Mouse (Mus musculus) mouse embryonic stem cell (cell line): ENCODE measurements around the gene Lrrc61.

ENCODE experiments used
- in situ Hi-C, 2 experiments: fragments of 300-500 bp; cut with MboI; formaldehyde crosslinking; loops; 1 replicate in 1 of 2; 3 replicates in 1 of 2; pipeline ENCODE4 v1.14.3; 2019 to 2020; ENCODE audit warnings: low sequenced_read_pairs in 2 of 2, low pct_unique_long_range_greater_than_20kb in 1 of 2, mixed read lengths in 1 of 2; ENCODE audit not compliant: unreplicated experiment in 1 of 2

The Lrrc61 gene

GRCm38 (mm10) chr6:48542631-48543030 lies 12.0 kb upstream of the Lrrc61 start:
- in situ Hi-C loops = loop anchor here in 1 of 2 experiments (10.0 kb wide), 1 partner anchor 92 kb away; no protein-coding TSS in a partner anchor

DNA sequence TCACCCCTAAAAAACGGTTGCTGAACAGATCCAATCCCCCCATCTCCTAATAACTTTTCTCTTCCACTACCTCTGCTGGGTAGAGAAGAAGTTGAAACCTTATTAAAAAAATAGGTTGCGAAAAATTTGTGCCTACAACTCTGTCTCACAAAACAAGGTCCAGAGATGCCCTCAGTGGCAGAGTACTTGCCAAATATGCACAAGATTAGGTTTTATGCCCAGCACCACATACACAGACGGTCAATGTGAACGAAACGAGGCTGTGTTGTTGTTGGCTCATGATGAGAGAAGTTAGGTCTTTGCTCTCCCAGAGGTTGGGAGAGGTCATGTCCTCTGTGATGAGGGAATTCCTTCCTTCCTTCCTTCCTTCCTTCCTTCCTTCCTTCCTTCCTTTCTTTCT lies 9.3 kb upstream of the Lrrc61 start:
- in situ Hi-C loops = loop anchor here in 1 of 2 experiments (10.0 kb wide), 1 partner anchor 90 kb away; no protein-coding TSS in a partner anchor

DNA sequence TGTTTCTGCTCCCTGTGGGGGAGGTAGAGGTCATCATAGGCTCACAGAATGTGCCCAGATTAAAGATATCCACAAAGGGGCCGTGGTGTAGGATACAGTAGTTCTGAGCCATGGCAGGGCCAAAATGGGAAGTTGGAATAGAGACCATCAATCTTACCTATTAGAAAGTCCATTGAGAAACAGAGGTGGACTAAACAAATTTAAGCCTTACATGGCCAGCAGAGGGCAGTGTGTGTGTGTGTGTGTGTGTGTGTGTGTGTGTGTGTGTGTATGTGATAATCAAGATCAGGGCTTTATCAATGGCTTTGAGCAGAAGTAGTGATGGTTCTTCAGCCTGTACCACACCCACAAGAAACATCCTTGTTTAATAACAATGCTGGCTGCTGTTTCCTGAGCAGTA lies 8.3 kb upstream of the Lrrc61 start:
- in situ Hi-C loops = loop anchor here in 1 of 2 experiments (10.0 kb wide), 1 partner anchor 89 kb away; no protein-coding TSS in a partner anchor

DNA sequence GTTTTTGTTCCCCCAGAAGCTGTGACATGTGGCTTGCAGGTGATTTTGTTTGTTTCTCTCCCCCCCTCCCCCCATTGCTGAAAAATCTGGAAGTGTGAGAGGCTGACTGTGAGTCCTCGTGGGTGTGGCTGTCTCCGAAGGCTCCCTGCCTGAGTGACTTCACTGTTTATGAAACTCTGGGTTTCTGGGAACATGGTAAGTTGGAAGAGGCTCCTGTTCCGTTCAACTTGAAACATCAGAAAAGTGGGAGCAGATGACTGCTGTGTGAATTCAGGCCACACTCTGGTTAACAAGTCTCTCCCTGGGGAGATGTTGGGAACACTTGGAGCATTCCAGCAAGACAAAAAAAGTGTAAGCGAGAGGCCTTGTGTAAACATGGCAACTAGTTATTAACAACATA lies 7.7 kb upstream of the Lrrc61 start:
- in situ Hi-C loops = loop anchor here in 1 of 2 experiments (10.0 kb wide), 1 partner anchor 88 kb away; no protein-coding TSS in a partner anchor

GRCm38 (mm10) chr6:48548314-48548713 lies 6.3 kb upstream of the Lrrc61 start:
- in situ Hi-C loops = loop anchor here in 1 of 2 experiments (10.0 kb wide), 1 partner anchor 86 kb away; no protein-coding TSS in a partner anchor

DNA sequence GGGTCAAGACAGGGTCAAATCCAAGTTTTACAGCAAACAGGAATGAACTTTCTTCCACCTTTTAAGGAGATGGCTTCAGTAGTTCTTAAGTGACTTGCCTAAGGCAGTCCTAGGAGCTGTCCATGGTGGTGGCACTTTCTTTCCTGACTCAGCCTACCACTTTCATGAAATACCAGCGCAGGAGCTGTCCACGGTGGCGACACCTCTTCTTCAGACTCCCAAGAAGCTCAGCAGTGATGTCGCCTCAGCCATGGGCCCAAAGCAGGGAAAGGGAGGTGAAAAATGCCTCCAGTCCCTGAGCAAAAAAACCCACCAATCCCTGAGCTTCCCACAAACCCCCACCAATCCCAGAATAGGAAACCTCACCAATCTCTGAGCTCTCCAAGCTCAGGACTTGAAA lies 1.7 kb upstream of the Lrrc61 start:
- in situ Hi-C loops = no loop called here

DNA sequence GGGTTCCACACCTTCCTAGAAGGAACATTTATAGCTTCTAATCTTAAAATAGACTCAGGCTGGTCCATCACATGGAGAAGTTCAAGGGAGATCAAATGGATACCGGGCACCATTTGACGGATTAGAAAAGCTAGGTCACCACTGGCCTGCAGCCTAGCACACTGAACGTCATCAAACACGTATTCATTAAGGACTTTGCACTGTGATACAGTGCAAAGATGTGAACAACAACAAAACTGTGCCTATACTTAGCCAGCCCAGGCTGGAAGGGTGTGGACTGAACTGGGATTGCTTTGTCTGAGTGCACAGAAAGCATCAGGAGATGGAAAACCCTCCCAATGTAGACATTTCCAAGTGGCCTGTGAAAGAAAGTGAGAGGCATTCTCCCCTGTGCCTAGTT lies 777 bp upstream of the Lrrc61 start:
- in situ Hi-C loops = no loop called here

DNA sequence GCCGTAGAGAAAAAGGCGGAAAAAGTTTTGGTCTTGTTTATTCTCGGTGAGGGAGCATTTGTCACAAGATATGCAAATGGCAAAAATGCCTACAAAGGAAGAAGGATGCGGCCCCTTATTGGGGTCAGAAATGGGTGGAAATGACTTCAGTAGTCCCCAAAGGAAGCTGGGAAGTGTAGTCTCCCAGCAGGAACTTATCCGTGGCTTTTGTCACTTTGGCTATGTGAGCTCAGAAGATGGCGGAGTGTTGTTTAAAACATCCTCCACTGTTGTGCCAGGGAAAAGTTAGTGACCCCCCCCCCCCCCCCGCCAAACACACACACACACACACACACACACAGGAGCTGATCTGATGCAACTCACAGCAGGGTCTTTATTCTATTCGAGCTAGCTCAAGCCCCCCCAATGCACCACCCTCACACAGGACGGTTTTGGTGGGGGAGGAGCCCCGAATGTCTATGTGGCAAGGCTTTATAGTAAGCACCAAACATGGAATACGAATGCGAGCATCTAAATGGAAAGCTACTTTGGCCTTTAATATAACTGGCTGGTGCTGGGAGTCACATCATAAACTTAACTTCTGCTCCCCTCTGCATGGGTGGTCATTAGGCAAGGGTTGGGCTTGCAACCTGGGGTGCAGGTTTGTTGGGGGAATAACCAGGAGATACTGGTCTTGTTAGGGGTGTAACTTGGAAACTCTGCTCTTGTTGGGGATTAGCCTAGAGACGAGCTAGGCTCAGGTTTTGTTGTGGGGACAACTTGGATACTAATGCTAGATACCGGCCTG lies 701 bp downstream of the Lrrc61 start:
- in situ Hi-C loops = no loop called here

DNA sequence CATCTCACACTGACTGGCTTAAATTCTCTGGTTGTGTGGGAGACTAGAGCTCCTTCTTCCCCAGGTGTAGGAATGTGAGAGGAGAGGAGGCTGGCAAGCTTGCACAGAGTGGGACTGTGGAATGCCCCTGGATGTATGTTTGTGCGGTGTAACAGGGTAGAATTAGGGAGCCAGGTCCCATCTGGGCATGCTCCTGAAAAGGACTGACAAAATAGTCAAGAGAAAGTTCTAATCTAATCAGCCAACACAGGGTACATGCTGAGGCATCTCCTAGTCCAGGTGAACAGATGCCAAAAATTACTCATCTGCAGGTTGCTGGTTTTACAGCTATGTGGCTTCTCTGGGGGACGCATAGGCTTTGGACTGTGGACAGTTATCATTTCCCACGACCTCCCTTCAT lies 1.4 kb downstream of the Lrrc61 start:
- in situ Hi-C loops = no loop called here

- in situ Hi-C loops = no loop called here
Measured at GRCm38 (mm10) chr6:48565693-48566310, 11.2 kb downstream of the Lrrc61 start.

DNA sequence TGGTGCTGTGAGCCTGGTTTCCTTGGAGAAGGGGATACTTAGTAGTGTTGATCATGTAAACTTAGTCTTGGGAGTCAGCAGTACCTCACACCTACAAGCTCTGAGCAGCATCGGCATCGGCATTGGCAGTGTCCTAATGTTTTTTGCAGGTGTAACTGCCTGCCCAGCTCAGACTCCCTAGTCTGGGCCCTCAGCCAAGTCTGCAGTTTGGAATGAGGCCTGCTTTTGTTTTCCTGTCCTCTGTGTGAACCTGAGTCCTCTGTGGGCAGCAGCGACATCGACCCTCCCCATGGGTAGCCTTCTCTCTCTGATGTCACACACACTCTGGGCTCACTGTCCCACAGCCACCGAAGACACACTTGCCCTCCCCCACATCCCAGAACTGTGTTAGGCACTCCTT lies 11.7 kb downstream of the Lrrc61 start:
- in situ Hi-C loops = no loop called here

- in situ Hi-C loops = no loop called here
Measured at GRCm38 (mm10) chr6:48568036-48568984, 13.7 kb downstream of the Lrrc61 start.

DNA sequence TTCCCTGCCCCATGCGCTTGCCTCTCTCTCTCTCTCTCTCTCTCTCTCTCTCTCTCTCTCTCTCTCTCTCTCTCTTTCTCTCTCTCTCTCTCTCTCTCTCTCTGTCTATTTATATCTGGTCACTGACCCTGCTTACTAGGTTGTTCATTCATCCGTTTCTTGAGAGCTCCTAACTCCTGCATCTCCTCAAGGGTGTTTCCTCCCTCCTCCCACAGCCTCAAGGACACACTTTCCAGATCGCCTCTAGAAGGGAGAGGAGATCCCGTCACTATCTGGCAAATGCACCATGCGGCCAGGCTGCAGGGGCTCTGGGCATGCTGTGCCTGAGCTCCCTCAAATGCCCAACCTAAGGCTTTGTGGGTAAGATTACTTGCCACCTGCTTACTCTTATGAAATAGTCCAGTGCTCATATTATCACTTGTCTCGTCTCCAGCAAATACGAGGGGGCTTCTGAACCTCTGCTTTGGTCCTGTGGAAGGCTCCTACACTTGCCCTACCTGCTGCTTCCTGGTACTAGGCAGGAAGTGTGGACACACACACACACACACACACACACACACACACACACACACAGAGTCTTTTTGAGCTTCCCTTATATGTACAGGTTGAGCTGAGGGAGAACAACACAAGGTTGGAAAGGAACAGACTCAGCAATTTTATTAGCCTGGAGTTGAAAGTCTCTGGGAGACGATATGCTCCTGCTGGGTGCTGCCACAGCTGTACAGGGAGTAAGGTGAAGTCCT lies 14.6 kb downstream of the Lrrc61 start:
- in situ Hi-C loops = no loop called here

GRCm38 (mm10) chr6:48572014-48572413 lies 17.4 kb downstream of the Lrrc61 start:
- in situ Hi-C loops = no loop called here

DNA sequence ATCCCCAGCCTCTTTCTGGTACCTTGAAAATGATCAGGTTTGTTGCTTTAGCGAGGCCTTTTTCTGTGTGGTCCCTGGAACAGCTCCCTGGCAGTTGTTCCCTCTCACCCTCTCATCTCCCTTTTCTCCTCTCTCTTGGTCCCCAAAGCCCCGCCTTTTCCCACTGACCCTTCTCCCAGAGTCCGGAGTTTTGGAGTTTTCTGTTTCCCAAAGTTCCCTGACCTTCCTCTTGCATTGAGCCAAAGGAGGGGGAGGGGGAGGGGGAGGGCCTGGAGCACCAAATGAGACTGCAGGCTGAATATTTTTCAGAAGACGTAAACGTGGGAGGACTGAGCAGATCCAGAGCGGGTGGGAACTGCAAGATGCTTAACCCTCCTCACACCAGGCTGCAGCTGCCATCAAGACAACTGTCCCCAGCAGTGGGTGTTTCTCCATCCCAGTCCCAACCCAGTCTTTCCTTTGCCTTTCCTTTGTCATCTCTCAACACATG lies 18.0 kb downstream of the Lrrc61 start, which contains the start of gene Rarres2:
Rarres2 (minus strand) TSS at position 218 of the 490 bp plus-strand sequence.
- in situ Hi-C loops = no loop called here

GRCm38 (mm10) chr6:48573280-48573679 lies 18.7 kb downstream of the Lrrc61 start:
- in situ Hi-C loops = no loop called here

- in situ Hi-C loops = no loop called here
Measured at GRCm38 (mm10) chr6:48573981-48574380, 19.4 kb downstream of the Lrrc61 start.

DNA sequence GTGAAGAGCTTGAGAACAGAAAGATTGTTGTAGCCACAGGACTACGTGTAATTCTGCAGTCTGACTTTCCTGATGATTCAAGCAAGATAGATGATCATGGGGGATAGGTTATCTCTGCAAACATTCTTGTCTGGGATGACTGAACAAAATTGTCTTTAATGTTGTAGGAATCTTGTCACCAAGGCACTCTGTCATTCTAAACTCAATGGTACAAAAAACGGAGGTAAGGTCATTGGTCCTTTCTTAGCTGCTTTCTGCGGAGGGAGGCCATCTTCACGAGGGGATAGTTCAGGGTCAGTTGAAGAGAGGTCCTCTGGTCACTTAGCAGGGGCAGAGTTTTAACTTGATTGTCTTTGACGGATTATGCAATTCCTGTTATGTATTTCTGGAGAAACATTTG lies 24.1 kb downstream of the Lrrc61 start:
- in situ Hi-C loops = no loop called here
